Mouse (Mus musculus) embryonic fibroblast, embryonic 13.5 days (primary cell): ENCODE measurements around the gene Tubg1.

Experiments
- CTCF ChIP-seq: IDR thresholded peaks from 2 replicates; pipeline ENCODE4 v1.5.1; 2011; ENCODE audit warnings: mild to moderate bottlenecking, control low read depth, low read length, moderate library complexity, borderline replicate concordance; ENCODE audit not compliant: insufficient read depth
- POLR2A ChIP-seq: IDR thresholded peaks from 2 replicates; pipeline ENCODE4 v1.6.1; 2011; ENCODE audit warnings: low read depth, mild to moderate bottlenecking, control low read depth, low read length, moderate library complexity

DNA sequence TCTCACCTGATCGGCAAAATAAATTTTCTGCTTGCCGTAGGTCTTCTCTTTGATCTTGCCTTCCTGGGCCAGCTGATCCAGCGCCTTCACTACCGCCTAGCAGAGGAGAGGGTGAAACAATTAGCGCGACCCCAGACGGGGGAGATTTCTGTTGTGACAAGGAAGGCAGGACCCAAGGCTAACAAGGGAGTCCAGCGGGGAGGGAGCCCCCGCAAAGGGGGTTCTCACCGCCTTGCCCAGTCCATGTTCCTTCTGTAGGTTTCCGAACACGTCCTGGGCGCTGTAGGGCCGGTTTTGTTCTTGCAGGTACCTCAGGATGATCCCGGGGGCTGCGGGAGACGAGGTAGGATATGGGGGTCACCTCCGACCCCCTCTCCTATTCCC lies 24.8 kb upstream of the Tubg1 start:
- no peak for TF ChIP-seq CTCF
- no peak for TF ChIP-seq POLR2A
